Mouse (Mus musculus) liver, embryonic 16.5 days (tissue): ENCODE results near the gene Tgfb1. TPM values are rescaled to one million over a fixed set of nuclear protein-coding genes. Genes with fewer than 3 reads are reported as not detected.

ENCODE experiments used
- polyA plus RNA-seq: library from polyadenylated mRNA; unstranded; fragments of >200 nt; fragmentation: Nextera tagmentation; extraction: Ambion mirVana; gene quantifications from 2 replicates; pipeline ENCODE4 v1.2.1, GENCODE M21; 2015

Tgfb1 gene
- polyA plus RNA-seq, 1 experiment from 2014 or later, result 4.1 TPM

Other genes with a start within 250 kb of the Tgfb1 start
- 15.0 and 19.6 TPM in 2 replicates for gene Ceacam1, start 209.4 kb upstream of the Tgfb1 start, polyA plus RNA-seq
- not detected in 2 replicates for gene Ceacam2, start 147.1 kb upstream of the Tgfb1 start, polyA plus RNA-seq
- gene Erich4, start 71.1 kb upstream of the Tgfb1 start, polyA plus RNA-seq, result 0.63 and 0.65 TPM in 2 replicates
- 8.1 and 8.9 TPM in 2 replicates for gene Dmac2, start 67.6 kb upstream of the Tgfb1 start, polyA plus RNA-seq
- 2.9 and 3.1 TPM in 2 replicates for gene B3gnt8, start 60.3 kb upstream of the Tgfb1 start, polyA plus RNA-seq
- gene Bckdha, start 28.0 kb upstream of the Tgfb1 start, polyA plus RNA-seq, result 36.7 and 43.1 TPM in 2 replicates
- 39.1 and 40.7 TPM in 2 replicates for gene Exosc5, start 27.8 kb upstream of the Tgfb1 start, polyA plus RNA-seq
- gene Tmem91, start 11.8 kb upstream of the Tgfb1 start, polyA plus RNA-seq, result 0.78 and 1.3 TPM in 2 replicates
- gene B9d2, start 6.2 kb upstream of the Tgfb1 start, polyA plus RNA-seq, result 20.1 and 21.0 TPM in 2 replicates
- gene Ccdc97, start 32.1 kb downstream of the Tgfb1 start, polyA plus RNA-seq, result 8.5 and 11.9 TPM in 2 replicates
- gene Hnrnpul1, start 67.8 kb downstream of the Tgfb1 start, polyA plus RNA-seq, result 24.8 and 24.9 TPM in 2 replicates
- gene Axl, start 101.7 kb downstream of the Tgfb1 start, polyA plus RNA-seq, result 20.2 and 24.9 TPM in 2 replicates
- gene Cyp2s1, start 129.9 kb downstream of the Tgfb1 start, polyA plus RNA-seq, result 0.42 and 0.80 TPM in 2 replicates
- 0.08 and 0.13 TPM in 2 replicates for gene Cyp2b10, start 210.6 kb downstream of the Tgfb1 start, polyA plus RNA-seq